Mouse (Mus musculus): ENCODE data around the gene St8sia1.

GRCm38 (mm10) chr6:142850436-142850835, 113.8 kb downstream of the St8sia1 start:
- TF ChIP-seq CTCF (IDR thresholded peaks at IDR 0.05; ENCODE audit: control insufficient read depth, insufficient read depth, insufficient replicate concordance, low read depth, low read length) (no peak), POLR2A (IDR thresholded peaks at IDR 0.05; ENCODE audit: control insufficient read depth, low read depth, low read length) (no peak)
